Mouse (Mus musculus): ENCODE data around the gene Pald1.
A peak's percentile ranks its signal among the peaks of the same experiment; 100 is the strongest.

Gene Pald1

GRCm38 (mm10) chr10:61402480-61402879 is 19.1 kb upstream of the Pald1 start:
- no peak for DNase-seq (ENCODE audit: low spot score in 2 of 2)

DNA sequence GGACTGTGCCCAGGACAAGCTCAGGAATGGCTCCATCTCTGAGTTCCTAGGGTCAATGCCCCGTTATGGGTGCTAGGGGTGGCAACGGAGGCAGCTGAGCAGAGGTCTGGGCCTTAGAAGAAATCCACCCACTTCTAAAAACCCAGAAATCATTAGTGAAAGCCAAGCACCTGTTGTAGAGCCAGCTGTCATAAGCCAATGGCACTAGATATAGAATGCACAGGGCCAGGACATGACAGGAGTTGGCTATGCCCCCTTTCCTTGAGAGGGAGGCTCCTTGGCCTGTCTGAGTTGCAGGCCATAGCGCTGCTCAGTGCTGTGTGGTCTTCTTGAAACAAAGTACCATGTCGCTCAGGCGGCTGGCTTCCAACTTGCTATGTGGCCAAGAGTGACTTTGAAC is 17.1 kb upstream of the Pald1 start:
- no peak for DNase-seq (ENCODE audit: low spot score in 2 of 2)

- DNase-seq (ENCODE audit: low spot score in 2 of 2), result peak; percentile 70 to 76
These were observed 15.9 kb upstream of the Pald1 start for GRCm38 (mm10) chr10:61399156-61399734.

DNA sequence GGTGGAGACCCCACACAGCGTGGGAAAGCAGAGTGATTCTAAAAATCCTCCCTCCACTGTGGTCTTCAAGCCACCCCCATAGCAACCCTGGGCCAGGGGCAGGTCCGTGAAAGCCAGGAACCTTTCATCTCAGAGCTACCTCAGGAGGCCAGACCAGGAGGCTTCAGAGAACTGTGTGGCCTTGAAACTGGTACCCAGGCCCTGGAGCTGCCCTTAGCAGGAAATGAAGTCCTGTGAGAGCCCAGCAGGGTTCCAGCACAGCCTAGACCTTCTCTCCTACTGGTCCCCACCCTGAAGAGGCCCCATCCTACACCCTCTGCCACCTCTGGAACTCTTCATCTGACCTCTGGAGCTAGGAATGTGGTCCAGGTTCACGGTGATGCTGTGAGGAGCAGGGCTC is 14.8 kb upstream of the Pald1 start:
- DNase-seq (ENCODE audit: low spot score in 2 of 2), result no peak

DNA sequence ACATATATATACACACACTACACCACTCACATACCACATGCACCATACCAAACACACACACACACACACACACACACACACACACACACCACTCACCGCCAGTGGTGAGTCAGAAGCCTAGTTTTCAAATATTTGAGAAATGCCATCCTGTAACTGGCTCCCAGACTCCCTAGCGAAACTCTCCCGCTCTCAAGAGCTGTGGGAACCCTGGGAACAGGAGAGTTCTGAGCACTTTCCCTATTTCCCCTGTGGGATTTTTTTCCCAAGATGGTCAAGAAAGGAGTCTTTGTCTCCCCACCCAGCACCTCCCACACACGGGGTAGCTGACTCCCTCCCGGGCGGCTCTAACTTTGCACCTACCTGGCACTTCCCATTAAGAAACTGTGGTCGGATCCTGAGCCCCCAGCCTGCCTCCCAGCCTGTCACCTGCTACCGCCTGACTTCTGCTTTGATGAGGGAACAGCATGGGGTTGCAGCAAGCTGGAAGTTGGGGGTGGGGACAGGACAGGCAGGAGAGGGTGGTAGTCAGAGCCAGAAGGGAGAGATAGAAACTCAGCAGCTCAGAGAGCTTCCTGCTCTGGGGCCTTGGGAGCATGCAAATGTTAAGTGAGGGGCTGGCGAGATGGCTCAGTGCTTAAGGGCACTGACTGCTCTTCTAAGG is 11.3 kb upstream of the Pald1 start:
- no peak for DNase-seq (ENCODE audit: low spot score in 2 of 2)

DNA sequence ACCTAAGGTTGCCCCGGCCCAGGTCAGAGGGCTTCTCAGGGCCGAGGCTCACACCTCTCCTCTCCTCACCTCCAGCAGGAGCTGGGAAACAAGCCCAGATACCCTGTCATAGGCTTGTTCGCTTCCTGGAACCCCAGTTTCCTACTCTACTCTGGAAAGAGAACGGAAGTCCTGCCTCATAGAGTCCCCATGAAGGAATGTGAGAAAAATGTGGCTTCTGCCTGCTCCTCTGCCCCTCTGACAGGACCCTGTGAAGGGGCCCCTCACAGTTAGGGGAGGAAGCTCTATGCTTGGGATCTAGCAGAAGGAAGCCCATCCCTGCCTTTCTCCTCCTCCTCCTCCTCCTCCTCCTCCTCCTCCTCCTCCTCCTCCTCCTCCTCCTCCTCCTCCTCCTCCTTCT is 9.3 kb upstream of the Pald1 start:
- no peak for DNase-seq (ENCODE audit: low spot score in 2 of 2)

DNA sequence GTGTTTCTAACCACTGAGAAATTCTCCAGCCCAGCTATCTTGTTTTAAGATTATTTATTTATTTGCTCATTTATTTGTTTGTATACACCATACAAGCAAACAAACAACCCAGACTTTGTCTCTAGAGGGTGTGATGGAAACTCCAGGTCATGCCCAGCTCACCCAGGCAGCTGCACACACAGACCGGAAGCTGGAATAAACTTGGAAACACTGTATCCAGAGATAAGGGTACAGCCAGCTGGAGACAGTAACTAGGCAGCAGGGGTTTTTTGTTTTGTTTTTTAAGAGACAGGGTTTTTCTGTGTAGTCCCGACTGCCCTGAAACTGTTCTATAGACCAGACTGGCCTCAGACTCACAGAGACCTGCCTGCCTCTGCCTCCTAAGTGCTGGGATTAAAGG is 6.8 kb upstream of the Pald1 start:
- no peak for DNase-seq (ENCODE audit: low spot score in 2 of 2)

DNA sequence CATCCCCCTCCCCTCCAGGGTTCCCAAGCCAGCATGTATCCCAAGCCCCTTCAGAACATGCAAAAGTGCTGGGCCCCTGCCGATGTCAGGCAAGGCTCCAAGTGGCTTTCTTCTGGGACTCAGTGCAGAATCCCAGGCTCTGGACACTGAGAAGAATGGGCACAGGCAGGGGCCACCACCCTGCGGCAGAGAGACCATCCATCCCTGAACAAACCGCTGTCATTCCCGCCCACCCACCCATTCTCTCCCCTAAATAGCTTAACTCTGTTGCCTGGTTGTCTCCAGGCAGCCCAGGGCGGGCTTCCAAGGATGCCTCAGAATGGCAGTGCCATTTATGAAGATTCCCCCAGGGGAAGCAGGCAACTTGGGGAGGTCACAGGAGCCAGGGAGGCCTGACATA is 5.7 kb upstream of the Pald1 start:
- no peak for DNase-seq (ENCODE audit: low spot score in 2 of 2)

GRCm38 (mm10) chr10:61386284-61386683 is 3.0 kb upstream of the Pald1 start:
- no peak for DNase-seq (ENCODE audit: low spot score in 2 of 2)

- DNase-seq (ENCODE audit: low spot score in 2 of 2), result no peak
These were observed 1.8 kb upstream of the Pald1 start for GRCm38 (mm10) chr10:61385174-61385573.

DNA sequence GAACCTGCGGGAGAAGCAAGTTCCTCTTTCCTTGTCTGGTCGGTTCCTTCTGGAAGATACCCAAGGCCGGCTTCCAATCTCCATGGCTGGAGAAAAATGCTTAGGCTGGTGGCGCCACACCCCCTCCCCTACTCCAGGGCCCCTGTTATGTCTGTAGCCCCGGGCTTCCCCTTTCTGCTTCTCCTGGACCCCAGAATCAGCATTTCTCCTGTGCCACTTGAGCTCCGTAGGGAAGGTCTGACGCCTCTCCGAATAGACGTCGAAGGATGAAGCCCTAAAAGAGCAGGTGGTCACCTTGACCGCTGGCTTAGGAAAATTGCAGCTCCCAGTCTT is 351 bp upstream of the Pald1 start:
- DNase-seq (ENCODE audit: low spot score in 2 of 2), result peak in 1 of 2 experiments; percentile 32

GRCm38 (mm10) chr10:61382281-61382731 is 1.0 kb downstream of the Pald1 start:
- DNase-seq (ENCODE audit: low spot score in 2 of 2), result no peak

DNA sequence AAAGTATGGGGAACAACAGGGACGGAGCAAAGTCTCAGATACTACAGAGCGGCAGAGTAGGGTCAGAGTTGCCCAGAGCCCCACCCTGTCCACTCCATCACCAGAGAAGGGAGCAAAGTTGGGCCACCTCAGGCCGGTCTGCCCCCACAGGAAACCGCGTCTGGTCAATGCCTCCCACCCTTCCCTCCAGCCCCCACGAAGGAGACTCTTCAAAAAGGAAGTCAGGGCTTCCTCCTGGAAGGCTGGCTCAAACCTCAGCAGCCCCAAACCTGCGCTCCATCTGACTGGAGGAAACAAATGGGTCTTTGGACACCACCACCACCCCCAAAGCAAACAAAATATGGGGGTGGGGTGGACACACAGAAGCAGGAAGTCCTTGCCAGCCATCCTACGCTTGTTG is 1.5 kb downstream of the Pald1 start:
- DNase-seq (ENCODE audit: low spot score in 2 of 2), result no peak

DNA sequence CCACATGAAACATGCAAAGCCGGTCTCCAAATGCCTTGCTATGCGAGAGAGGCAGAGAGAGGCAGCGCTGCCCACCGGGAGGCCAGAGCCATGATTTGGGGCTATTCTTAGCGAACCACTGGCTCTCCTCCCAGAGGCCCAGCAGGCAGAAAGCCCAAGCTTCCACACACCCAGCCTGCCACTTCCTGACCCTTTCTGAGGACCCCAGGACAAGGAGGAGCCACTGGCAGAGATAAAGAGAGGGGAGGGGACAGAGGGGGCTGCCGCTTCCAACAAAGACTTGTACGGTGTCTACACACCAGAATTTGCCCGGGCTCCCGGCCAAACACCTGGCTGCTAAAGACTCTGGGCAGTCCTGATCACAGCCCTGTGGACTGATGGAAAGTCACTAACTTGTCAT is 3.1 kb downstream of the Pald1 start:
- no peak for DNase-seq (ENCODE audit: low spot score in 2 of 2)

DNA sequence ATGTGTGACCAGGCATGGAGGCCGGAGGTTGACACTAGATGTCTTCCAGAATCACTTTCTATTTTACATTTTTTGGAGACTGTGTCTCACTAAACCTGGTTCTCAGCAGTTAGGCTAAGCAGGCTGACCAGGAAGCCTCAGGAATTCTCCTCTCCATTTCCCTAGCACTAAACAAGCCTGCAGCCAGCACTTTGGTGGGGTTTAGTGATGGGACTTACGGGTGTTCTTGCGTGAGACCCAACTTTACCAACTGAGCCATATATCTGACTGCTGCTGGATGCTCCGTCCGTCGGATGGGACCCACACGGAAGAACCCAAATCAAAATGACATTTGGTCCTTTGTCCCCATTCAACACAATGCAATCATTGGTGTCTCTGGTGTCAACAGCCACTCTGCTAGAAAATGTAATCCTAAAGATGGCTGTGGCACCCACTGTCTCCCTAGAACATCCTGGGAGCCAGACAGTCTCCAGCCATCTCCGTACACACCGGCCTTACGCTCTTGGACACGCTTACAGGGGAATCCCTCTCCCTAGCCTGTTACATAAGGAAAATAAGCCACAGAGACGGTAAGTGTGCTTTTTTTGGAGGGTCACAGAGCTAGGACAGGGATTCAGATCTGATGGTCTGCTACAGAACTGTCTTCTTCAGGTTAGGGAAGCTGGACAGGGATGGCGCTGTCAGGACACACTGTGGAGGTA is 3.8 kb downstream of the Pald1 start:
- no peak for DNase-seq (ENCODE audit: low spot score in 2 of 2)

DNA sequence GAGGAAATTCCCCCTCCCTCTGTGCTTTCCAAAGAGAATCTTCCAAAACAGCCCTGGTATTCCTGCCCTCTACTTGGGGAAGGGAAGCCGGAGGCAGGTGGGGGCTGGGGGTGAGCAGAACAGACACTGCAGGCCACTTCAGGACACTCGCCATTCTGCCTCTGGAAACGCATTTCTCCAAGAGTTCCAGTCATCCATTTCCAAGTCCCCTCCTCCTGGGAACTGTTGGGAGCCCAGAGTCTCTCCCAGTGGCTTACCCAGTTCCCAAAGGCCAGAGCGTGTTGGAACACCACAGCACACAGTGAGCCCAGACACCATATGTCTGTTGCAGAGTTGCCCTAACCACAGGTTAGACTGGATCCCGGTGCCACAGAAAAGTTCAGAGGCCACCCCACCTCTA is 4.6 kb downstream of the Pald1 start:
- no peak for DNase-seq (ENCODE audit: low spot score in 2 of 2)

- no peak for DNase-seq (ENCODE audit: low spot score in 2 of 2)
These were observed 5.3 kb downstream of the Pald1 start for GRCm38 (mm10) chr10:61378050-61378449.

GRCm38 (mm10) chr10:61374771-61375481 is 8.4 kb downstream of the Pald1 start:
- no peak for DNase-seq (ENCODE audit: low spot score in 2 of 2)

- no peak for DNase-seq (ENCODE audit: low spot score in 2 of 2)
These were observed 9.3 kb downstream of the Pald1 start for GRCm38 (mm10) chr10:61374076-61374475.

GRCm38 (mm10) chr10:61372585-61372923 is 10.8 kb downstream of the Pald1 start:
- DNase-seq (ENCODE audit: low spot score in 2 of 2), result no peak

DNA sequence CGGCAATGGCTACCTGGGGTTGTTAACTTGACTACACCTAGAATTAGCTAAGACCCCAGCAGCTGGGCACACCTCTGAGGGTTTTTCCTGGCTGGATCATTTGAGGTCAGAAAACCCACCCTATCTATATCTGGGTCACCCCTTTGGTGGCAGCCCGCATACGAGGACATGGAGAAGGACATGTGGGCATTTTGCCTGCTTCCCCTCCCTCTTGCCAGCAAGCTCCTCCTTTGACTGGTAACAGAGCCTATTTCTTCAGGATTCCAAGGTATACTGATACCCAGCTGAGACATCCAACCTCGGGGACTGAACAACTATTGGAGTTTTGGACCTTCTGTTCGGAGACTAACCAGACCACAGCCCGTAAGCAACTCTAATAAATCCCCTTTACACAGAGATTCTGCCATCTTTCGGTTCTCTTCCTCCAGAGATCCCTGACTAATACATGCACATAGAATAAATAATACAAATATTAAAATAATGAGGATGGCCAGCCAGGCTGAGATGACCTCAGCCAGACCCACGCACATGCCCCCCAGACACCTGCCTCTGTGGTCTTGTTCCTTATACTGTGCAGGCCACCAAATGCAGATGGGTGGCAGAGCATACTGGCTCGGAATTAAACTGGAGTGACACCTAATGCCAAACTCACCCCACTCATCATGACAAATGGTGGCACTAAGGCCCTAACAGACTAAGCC is 11.3 kb downstream of the Pald1 start:
- DNase-seq (ENCODE audit: low spot score in 2 of 2), result no peak

GRCm38 (mm10) chr10:61370273-61370979 is 12.9 kb downstream of the Pald1 start:
- no peak for DNase-seq (ENCODE audit: low spot score in 2 of 2)

Data from right cerebral cortex, adult 2 months (tissue).